Mouse (Mus musculus) cerebellum, adult 2 months (tissue): Measurements from ENCODE around the gene Sned1.

Experiments
- CTCF ChIP-seq: fragments of 200-500 bp; IDR thresholded peaks from 2 replicates; pipeline ENCODE4 v1.5.1; 2011; ENCODE audit warnings: low read depth, mild to moderate bottlenecking, control low read depth, low read length, moderate library complexity, borderline replicate concordance; ENCODE audit not compliant: insufficient read depth
- POLR2A ChIP-seq: fragments of 200-500 bp; IDR thresholded peaks from 2 replicates; pipeline ENCODE4 v1.6.1; 2011; ENCODE audit warnings: low read length, control low read depth, borderline replicate concordance; ENCODE audit not compliant: insufficient read depth

DNA sequence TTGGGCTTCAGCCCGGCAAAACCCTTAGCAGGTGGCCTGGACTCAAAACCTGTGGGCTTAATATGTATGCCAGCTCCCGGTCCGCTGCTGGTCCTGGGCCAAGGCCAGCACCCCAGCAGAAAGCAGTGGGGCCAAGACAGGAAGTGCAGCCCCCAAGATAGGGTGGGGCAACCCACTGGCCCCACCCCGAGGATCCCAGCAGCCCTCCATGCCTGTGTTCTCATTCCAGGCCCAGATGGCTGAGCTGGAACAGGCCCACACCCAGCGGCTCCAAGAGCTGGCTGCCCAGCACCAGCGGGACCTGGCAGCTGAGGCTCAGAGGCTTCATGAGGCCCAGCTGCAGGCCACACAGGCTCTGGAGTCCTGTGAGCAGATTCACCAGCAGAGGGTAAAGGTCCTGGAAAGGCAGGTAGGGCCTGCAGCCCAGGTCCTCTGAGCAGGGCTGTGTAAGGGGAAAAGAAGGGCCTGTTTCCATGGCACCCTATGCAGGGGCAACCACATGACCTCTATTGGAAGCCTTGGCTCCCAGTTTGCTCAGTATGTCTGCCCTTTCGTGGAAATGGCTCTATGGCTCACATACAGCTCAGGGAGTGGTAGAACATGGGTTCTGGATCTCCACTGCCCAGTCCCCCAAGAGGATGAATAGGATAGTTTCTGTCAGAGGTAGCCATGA, 8.2 kb upstream of the Sned1 start:
- TF ChIP-seq CTCF (no peak), POLR2A (no peak)
